Mouse (Mus musculus): ENCODE results near the gene Fancf.

DNA sequence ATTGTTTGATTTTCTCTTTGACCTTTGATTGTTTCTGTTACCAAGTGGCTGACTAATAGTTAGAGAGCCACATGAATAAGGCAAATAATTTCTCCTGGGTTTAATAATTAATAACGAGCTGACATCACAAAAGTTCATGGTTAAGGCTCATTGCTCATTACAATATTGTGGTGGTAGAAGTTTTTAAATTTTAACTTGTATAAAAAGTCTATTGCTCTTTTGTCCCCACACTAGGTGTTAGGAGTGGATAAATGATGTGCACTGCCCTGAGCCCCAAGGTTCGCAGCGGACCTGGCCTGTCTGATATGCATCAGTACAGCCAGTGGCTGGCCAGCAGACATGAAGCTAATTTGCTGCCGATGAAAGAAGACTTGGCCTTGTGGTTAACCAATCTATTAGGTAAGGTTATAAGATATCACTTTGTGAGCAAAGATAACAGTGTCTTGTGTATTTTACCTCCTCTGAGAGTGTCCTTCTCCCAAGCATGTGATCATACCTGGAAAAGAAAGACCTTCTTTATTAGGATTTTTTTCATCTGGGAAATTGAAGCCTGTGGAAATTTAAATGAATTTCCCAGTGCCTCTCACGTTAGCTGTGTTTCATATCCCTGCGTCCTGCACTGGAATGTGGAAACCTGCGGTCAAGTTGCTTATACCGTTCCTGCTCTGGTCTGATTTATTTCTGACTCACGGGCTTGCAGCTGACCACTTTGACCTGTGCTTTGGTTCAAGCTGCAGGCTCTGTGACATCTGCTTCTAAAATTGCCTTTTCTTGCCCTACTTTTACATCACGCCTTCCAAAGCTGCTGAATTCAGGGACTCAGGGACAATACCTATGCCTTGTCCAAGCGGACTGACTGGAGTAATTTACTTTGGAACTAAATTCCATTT, 25.9 kb upstream of the Fancf start:
- TF ChIP-seq CTCF (IDR thresholded peaks at IDR 0.05; ENCODE audit: low read depth) (no peak), EP300 (optimal IDR thresholded peaks at IDR 0.05) (no peak)
